Mouse (Mus musculus) thymus, postnatal 0 days (tissue): ENCODE measurements around the gene Myo10. TPM values are rescaled to one million over a fixed set of nuclear protein-coding genes. Genes with fewer than 3 reads are reported as not detected.

Experiments
- DNase-seq: peaks from one replicate; pipeline ENCODE4 v3.0.0-alpha.2; 2015; ENCODE audit warnings: low spot score
- polyA plus RNA-seq: library from polyadenylated mRNA; unstranded; fragments of >200 nt; fragmentation: Nextera tagmentation; extraction: Ambion mirVana; gene quantifications from 2 replicates; pipeline ENCODE4 v1.2.1, GENCODE M21; 2015

Myo10 gene
- polyA plus RNA-seq, 1 experiment from 2014 or later = 16.3 TPM

- DNase-seq = no peak
These were observed 173.2 kb downstream of the Myo10 start for GRCm38 (mm10) chr15:25795496-25795895.

GRCm38 (mm10) chr15:25796353-25796752 is 174.0 kb downstream of the Myo10 start:
- DNase-seq = peak; percentile 56

DNA sequence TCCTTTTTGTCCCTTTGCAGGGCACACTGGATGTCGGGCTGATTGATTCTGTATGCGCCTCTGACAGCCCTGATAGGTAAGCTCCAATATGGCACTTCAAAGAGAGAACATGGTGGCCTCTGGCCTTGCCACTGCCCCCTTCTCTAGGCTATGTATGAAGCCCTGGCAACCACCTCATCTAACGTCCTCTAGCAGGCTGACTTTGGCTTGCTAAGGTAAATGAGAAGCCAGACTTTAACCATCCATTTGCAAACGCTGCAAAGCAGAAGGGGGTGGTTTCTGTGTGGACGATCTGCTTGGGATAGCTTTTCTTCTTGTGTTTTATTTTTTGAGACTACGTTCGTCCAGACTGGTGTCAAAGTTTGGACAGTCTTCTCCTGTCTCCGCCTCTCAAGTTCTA is 174.9 kb downstream of the Myo10 start:
- no peak for DNase-seq

GRCm38 (mm10) chr15:25797888-25798287 is 175.6 kb downstream of the Myo10 start:
- no peak for DNase-seq

- DNase-seq = no peak
These were observed 179.4 kb downstream of the Myo10 start for GRCm38 (mm10) chr15:25801726-25802125.

DNA sequence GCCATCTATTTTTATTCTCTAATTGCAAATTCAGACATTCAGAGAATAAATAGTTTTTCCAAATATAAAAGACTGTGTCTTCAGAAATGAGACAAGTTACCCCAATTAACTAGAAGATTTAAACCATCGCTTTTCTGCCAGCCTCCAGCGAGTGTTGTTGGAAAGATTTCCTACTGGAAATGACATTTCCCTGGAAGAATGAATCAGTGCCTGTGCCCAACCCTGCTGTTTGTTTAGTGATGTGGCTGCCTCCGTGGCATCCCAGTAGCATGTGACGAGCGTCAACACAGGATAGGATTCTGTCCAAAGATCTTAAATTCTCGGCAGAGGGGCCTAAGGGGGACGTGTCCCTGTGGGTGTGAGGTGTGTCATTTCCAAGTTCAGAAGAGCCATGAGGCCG is 179.9 kb downstream of the Myo10 start:
- no peak for DNase-seq

GRCm38 (mm10) chr15:25803111-25803510 is 180.8 kb downstream of the Myo10 start:
- no peak for DNase-seq

GRCm38 (mm10) chr15:25805336-25806110 is 183.2 kb downstream of the Myo10 start:
- DNase-seq = peak; percentile 56

DNA sequence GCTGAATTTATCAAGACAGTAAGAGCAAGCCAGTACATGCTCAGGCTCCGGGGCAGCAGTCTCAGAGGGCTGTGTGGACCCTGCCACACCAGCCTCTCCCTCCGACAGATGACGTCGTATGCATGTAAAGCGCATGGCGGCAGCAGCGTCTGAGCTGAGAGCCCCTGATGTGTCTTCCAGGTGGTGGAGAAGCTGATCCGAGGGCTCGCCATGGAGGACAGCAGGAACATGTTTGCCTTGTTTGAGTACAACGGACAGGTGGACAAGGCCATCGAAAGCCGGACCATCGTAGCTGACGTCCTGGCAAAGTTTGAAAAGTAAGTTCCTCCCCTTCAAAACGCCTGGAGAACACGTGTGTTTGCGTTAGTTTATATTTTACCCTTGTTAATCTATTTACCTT is 184.0 kb downstream of the Myo10 start:
- DNase-seq = no peak

GRCm38 (mm10) chr15:25806878-25807277 is 184.6 kb downstream of the Myo10 start:
- no peak for DNase-seq

GRCm38 (mm10) chr15:25808677-25809460 is 186.5 kb downstream of the Myo10 start:
- DNase-seq = no peak

GRCm38 (mm10) chr15:25809669-25810068 is 187.3 kb downstream of the Myo10 start:
- no peak for DNase-seq

DNA sequence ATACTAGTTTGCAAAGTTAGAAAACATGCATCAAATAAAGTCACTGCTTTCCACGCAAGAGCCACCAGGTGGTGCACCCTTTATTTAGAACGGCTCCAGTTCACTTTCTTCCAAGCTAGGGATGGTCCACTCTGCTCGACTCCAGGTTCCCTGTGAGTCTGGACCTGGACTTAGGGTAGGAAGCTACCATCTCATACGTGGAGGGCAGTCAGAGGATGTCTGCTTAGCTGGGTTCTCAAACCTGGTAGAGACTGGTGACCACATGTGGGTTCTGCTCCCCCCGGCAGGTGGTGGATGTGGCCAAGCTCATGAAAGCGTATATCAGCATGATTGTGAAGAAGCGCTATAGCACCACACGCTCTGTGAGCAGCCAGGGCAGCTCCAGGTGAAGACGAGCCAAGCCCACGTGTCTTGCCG is 189.5 kb downstream of the Myo10 start:
- no peak for DNase-seq

DNA sequence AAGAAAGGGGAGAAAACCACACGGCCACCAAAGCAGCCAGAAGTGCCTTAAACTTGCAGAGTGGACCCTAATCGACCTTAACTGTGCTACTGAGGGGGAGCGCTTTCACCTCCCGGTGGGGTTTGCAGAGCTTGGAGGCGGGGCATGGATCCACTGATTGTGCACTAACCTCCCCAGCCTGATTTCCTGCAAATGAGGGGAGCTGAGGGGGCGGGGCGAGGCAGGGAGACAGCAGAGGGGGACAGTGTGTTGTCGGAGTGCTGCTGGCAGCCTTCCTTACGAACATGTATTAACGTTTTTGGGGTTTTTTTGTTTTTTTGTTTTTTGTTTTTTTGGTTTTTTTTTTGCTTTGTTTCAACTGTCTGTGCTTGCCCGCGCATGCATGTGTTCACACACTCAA is 190.2 kb downstream of the Myo10 start:
- DNase-seq = no peak

DNA sequence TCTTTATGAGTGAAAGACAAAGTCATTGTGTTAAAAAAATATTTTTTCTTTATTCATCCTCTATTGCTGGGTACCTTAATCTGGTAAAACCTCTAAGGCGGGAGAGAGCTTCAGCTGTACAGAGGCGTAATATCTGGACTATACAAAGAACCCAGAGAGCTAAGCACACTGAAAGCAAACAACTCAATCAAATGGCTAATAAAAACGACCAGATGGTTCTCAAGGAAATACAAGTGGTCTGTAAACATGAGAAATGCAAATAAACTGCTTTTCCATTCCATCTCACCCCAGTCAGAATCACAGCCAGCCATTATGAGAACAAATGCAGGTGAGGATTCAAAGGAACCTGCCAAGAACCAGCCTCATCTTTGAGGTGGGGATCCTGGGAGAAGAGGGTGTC is 192.2 kb downstream of the Myo10 start:
- no peak for DNase-seq

- DNase-seq = no peak
These were observed 194.9 kb downstream of the Myo10 start for GRCm38 (mm10) chr15:25817191-25817590.

DNA sequence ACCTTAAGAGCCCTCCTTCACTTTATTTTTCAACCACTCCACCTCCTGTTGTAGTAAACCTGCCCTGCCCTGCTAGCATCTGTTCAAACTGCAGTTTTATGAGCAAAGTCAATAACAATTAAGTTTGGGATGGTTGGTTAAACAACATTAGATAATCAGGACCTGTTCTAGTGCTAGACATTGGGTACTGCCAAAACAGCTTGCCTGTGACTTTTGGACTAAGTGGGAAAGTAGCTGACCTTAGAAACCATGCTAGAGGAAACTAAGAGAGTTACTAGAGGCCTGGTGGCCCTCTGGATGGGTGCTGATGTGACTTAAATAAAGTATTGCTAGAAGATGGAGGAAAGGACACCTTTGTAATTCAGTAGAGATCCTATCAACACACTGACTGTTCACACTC is 199.7 kb downstream of the Myo10 start:
- no peak for DNase-seq

DNA sequence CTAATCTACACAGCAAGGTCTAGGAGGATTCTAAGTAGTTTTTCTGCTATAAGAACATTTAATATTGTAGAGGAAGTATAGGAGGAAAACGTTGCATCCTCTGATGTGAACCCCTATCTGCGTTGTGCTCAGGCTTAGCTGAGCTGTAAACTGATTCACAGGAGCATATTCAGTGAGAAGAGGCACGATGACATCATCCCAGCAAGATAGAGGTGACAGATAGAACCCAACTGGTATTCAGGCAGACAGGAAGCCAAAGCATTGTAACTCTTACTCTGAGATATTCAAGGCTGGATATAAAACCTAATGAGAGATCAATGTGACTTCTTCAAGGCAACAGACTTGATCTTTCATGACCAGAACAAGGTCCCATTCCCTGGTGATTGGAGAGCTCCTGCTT is 200.3 kb downstream of the Myo10 start:
- DNase-seq = no peak

- no peak for DNase-seq
These were observed 204.2 kb downstream of the Myo10 start for GRCm38 (mm10) chr15:25826531-25826961.

- DNase-seq = peak; percentile 24
These were observed 206.1 kb downstream of the Myo10 start for GRCm38 (mm10) chr15:25828464-25828863.

- DNase-seq = no peak
These were observed 208.1 kb downstream of the Myo10 start for GRCm38 (mm10) chr15:25830426-25830825.

- no peak for DNase-seq
These were observed 212.0 kb downstream of the Myo10 start for GRCm38 (mm10) chr15:25834282-25834681.
